Mouse (Mus musculus): ENCODE measurements around the gene Nmrk2. TPM values are rescaled to one million over a fixed set of nuclear protein-coding genes. Genes with fewer than 3 reads are reported as not detected.

Gene Nmrk2
- total RNA-seq (2023) = not detected

DNA sequence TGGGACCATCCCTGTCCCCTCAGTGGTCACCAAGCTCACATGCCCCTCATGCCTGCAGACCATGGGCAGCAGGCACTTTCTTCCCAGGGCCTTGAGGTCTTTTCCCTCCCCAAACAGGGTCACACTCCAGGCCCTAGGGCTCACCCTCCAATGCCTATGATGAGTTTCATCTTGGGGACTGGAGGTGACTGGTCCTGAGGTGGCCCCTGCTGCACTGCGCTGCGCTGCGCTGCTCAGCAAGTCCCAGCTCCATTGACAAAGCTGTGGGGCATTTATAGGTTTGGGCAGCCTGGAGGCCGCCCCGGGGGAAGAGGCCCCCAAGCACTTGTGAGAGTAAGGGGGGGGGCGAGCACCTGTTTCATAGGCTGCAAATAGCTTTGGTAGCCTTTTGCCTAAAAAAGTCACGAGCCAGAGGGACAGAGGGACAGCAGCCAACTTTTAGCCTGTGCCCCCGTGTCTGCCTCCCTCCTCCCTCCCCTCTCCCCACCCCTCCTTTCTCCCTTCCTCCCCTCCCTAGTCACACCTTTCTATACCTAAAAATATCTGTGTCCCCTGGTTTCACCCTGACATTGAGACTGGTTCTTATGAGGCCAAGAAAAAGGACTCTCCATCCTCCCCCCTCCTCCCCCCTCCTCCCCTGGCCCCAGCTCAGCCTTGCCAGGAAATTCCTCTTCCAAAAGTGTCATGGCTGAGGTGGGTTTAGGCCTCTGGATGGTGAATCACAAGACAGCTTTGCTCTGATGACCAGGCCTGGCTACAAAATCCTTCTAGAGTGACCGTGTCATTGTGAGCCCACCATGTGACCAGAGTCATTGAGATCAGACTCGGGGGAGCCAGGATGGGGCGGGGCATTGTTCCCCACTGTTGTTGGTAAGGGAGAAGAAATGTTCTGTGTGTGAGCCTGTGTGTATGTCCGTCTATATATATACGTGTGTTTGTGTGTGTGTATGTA lies at the start of gene Nmrk2:
Gene Nmrk2 (minus strand): TSS at position 245 of the 952 bp plus-strand sequence.

DNA sequence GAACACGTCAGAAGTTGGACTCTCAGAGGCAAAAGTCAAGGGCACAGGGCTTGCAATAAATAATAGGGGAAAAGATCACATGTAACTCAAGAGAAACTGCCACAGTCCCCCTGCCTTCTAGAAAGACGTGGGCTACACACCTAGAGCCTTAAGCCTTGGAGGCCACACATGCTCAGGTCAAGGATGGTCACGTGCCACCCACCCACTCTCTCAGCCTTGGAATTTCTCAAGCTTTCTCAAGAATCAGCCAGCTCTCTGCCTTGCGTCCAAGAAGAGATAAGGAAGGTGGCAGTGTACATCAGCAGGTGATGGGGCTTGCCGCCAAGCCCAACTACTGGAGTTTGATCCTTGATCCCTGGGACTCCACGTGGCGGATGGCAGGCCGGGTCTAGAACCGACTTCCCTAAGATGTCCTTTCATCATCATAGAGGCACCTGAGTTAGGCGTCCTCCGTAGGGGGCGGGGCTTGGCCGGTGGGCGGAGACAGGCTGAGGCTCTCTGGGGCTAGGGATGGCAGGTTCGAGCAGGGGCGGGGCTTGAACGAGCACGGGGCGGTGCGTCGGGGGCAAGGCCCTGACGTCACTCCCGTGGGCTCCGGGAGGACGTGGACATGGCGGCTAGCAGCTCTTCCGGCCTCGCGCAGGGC lies 30.9 kb upstream of the Nmrk2 start, which contains the start of gene Zfr2:
Gene Zfr2 (plus strand): TSS at position 576 of the 646 bp plus-strand sequence.

DNA sequence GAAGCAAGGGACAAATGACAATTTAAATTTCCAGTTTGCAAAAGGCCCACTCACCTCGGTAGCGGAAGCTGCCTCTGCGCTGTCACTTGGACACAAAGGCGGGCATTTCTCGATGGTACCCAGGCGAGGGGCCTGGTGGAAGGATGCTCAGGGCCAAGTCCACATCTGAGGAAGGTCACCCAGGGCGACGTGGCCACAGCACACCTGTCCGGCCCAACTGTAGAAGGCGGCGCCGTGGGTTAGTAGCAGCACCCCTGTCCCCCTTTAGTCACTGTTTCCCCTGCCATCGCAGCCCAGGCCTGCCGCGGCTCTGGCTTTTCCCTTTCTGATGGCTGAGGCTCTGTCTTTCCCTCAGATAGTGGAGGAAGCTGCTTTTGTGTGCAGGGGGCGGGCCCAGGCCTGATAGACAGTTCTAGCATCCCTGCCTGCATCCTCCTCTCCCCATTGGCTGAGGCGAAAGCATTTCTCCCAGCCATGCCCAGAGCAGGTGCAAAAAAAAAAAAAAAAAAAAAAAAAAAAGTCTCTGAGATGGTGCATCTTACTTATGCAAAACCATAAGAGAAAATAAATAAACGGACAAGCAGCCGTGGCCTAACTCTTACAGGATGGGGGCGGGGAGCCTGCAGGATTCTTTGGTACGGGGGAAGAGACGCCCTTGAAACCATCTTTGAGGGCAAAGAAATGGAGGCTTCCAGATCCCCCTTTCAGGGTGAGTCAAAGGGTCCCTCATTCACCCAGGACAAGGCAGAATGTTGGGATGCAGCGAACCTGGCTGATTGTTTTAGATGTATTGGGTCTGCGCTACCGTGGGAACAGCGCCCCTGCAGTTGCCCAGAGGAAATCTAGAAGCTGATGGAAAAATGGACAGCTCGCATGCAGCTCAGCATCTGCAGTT lies 28.8 kb upstream of the Nmrk2 start, which contains the start of gene Atcay:
Gene Atcay (minus strand): TSS at position 396 of the 895 bp plus-strand sequence.

DNA sequence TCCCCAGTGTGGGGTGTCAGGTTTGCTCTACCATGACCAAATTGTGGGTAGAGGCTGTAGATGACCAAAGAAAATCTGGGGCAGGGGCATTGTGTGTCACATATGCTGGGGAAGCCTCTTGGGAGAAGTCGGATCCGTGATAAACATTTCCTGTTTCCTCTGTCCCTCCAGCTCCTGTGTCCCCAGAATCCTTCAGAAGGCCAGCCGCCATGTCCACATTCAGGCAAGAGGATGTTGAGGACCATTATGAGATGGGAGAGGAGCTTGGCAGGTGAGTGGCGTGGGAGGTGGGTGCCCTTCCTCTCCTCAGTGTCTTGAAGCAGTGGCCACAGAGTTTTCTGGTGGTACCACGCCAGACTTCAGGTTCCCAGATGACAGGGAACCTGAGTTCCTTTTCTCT lies 18.0 kb downstream of the Nmrk2 start, which contains the start of gene 4930442H23Rik:
Gene 4930442H23Rik (minus strand): TSS at position 45 of the 400 bp plus-strand sequence.

DNA sequence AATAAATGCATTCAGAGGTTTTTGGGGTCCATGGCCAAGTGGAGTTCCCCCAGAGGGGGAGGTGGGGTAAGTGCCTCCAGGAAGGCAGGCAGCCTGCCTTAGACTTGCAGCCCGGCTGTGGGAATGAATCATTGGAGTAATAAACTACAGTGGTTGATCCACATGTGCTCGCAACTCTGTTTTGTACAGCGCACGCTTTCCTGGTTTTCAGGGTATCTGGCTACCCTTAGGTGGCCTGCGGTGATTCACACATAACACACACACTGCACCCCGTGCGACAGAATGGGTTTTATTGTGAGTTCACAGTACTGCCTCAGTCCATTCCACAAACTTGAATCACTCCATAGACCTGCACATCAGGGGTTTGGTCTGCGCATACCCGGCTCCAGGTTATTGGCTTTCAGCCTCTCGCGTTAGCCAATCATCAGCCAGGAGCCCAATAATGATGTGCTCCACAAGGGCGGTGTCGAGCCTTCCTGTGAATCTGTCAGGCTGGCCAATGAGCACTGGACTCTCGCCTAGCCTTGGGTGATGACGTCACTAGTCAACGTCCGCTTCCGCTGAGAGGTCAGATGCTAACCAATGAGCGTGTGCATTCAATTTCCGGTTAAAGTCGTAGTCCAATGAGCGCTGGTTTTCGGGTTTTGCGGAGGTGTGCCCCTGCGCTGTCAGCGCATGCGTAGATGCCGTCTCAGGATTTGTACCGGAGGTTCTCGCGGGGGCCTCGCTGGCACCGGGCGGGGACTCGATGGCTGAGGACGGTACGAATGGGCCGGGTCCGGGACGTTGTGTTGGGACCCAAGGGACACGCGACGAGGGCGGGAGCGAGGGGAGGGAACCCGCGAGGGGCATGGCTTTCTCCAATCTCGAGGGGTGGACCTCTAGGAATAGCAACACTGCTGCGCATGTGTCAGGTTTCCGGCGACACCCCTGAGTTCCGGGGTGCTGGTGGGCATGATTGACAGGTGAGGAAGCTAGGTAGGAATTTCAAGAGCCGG lies 19.2 kb downstream of the Nmrk2 start, which contains the start of gene Dapk3:
Gene Dapk3 (plus strand): TSS at position 670 of the 998 bp plus-strand sequence.

DNA sequence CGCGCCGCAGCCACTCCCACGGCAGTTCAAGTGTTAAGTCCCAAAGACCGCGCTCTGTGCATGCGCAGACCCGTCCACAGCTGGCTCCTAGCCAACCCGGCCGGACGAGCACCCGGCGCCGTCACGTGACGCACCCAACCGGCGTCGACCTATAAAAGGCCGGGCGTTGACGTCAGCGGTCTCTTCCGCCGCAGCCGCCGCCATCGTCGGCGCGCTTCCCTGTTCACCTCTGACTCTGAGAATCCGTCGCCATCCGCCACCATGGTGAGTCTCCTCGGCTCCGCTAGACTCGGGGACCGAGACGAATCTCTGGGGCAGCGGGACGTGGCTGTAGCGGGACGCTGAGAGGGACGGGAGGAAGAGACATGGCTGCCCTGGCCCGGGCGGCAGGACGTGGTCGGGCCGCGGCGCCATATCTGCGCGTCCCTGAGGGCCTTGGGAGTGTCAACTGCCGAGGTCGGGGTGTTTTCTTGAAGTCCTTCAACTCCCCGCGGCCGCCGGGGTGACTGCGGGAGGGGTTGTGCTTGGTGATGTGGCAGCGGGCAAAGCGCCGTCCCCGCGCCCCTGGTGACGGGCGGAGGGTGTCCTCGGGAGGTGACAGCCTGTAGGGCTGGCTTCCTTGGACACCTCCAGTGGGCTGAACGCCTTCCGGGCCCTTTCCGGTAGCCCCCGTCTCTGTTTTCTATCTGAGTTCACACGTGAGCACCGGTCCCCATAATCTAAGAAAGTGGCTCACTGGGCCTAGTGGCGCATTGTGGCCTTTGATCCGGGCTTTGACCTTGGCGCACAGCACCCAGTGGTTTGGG lies 25.2 kb downstream of the Nmrk2 start, which contains the start of gene Eef2:
Gene Eef2 (plus strand): TSS at position 166 of the 806 bp plus-strand sequence.

DNA sequence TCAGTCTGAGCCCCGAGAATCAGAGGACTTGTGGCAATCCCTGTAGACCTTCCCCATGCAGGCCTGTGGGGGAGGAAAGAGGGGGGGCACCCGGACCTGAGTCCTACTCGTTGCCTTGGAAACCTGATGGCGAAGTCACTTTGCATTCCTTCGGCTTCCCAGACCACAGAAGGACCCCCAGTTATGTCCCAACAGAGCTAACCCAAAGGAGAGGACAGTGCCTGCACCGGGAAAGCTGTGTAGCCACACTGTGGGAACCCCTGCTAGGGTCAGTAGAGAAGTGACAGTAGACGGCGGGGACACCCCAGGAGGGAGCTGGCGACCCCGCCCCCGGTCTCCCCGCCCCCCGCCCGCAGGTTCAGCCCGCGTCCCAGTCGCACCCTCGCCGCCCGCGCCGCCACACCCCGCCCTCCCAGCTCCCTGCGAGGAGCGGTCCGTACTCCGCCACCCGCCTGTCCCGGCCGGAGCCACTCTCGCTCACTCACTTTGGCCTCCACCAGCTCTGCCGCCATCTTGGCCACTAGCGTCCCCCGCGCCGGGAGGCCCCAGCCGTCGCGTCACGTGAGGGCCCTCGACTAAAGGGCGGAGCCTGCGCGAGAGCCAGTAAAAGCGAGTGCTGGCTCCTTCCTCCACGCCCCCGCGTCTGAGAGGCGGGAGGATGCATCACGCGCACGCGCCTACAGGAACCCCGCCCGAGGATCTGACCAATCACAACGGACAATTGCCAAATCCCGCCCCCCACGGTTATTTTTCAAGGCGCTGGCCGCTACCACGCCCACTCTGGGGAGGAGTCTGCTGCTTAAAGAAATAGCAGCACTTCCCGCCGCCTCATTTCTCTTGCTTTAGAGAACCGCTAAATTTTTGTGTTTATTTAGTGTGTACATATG lies 34.4 kb downstream of the Nmrk2 start, which contains the start of gene Pias4:
Gene Pias4 (minus strand): TSS at position 724 of the 887 bp plus-strand sequence.

Other genes starting within 250 kb of the Nmrk2 start
- 1 to 10 TPM in 1 of 2 experiments, under 1 TPM in 1; 0.58 to 1.3 TPM for gene Gng7, start 187.1 kb downstream of the Nmrk2 start, total RNA-seq (2023)
- gene Diras1, start 176.4 kb downstream of the Nmrk2 start, total RNA-seq (2023) = not detected
- gene Slc39a3, start 164.6 kb downstream of the Nmrk2 start, total RNA-seq (2023) = 10 to 100 TPM; 11.6 to 13.3 TPM
- 10 to 100 TPM; 49.0 to 54.7 TPM for gene Sgta, start 141.9 kb downstream of the Nmrk2 start, total RNA-seq (2023)
- 1 to 10 TPM; 5.8 to 6.9 TPM for gene Thop1, start 132.0 kb downstream of the Nmrk2 start, total RNA-seq (2023)
- gene Creb3l3, start 103.2 kb downstream of the Nmrk2 start, total RNA-seq (2023) = 1 to 10 TPM in 1 of 2 experiments, under 1 TPM in 1; 0.64 to 1.2 TPM
- gene Map2k2, start 96.1 kb downstream of the Nmrk2 start, total RNA-seq (2023) = 10 to 100 TPM; 84.3 to 89.6 TPM
- 10 to 100 TPM; 60.7 to 67.8 TPM for gene Zbtb7a, start 66.8 kb downstream of the Nmrk2 start, total RNA-seq (2023)
- gene Pias4, start 34.1 kb downstream of the Nmrk2 start, total RNA-seq (2023) = 10 to 100 TPM; 27.4 to 29.6 TPM
- gene Eef2, start 25.4 kb downstream of the Nmrk2 start, total RNA-seq (2023) = 100 to 1,000 TPM; 738 to 811 TPM
- gene Dapk3, start 19.0 kb downstream of the Nmrk2 start, total RNA-seq (2023) = 10 to 100 TPM; 26.7 to 27.9 TPM
- gene 4930442H23Rik, start 18.2 kb downstream of the Nmrk2 start, total RNA-seq (2023) = not detected
- not detected for gene Atcay, start 28.8 kb upstream of the Nmrk2 start, total RNA-seq (2023)
- gene Zfr2, start 31.1 kb upstream of the Nmrk2 start, total RNA-seq (2023) = 1 to 10 TPM in 1 of 2 experiments, under 1 TPM in 1; 0.24 to 1.1 TPM
- 10 to 100 TPM in 1 of 2 experiments, 1 to 10 TPM in 1; 5.1 to 10.3 TPM for gene Matk, start 50.9 kb upstream of the Nmrk2 start, total RNA-seq (2023)
- gene Mrpl54, start 64.9 kb upstream of the Nmrk2 start, total RNA-seq (2023) = 10 to 100 TPM; 33.8 to 41.6 TPM
- gene Apba3, start 64.9 kb upstream of the Nmrk2 start, total RNA-seq (2023) = 10 to 100 TPM; 26.1 to 28.4 TPM
- gene Tjp3, start 89.5 kb upstream of the Nmrk2 start, total RNA-seq (2023) = 1 to 10 TPM; 5.1 to 5.4 TPM
- gene Pip5k1c, start 90.9 kb upstream of the Nmrk2 start, total RNA-seq (2023) = 10 to 100 TPM; 92.2 TPM
- 10 to 100 TPM; 25.0 to 30.3 TPM for gene Cactin, start 119.1 kb upstream of the Nmrk2 start, total RNA-seq (2023)
- gene Tbxa2r, start 126.7 kb upstream of the Nmrk2 start, total RNA-seq (2023) = under 1 TPM; 0.49 to 0.58 TPM
- gene Gipc3, start 141.2 kb upstream of the Nmrk2 start, total RNA-seq (2023) = not detected
- 10 to 100 TPM; 41.7 to 57.4 TPM for gene Hmg20b, start 148.4 kb upstream of the Nmrk2 start, total RNA-seq (2023)
- 10 to 100 TPM; 16.0 to 20.4 TPM for gene Mfsd12, start 155.4 kb upstream of the Nmrk2 start, total RNA-seq (2023)
- gene 4930404N11Rik, start 163.8 kb upstream of the Nmrk2 start, total RNA-seq (2023) = 1 to 10 TPM; 4.5 to 5.1 TPM
- 10 to 100 TPM; 49.9 to 55.8 TPM for gene Fzr1, start 176.5 kb upstream of the Nmrk2 start, total RNA-seq (2023)
- gene Dohh, start 182.4 kb upstream of the Nmrk2 start, total RNA-seq (2023) = 10 to 100 TPM; 16.9 to 19.6 TPM
- gene Gm48551, start 182.4 kb upstream of the Nmrk2 start, total RNA-seq (2023) = 1 to 10 TPM in 1 of 2 experiments, under 1 TPM in 1; 0.35 to 1.0 TPM
- not detected for gene Gm48552, start 187.0 kb upstream of the Nmrk2 start, total RNA-seq (2023)
- gene Smim24, start 191.0 kb upstream of the Nmrk2 start, total RNA-seq (2023) = 1 to 10 TPM; 5.6 to 9.3 TPM

Data from neutrophil, adult 59 days (primary cell).